Mouse (Mus musculus): Measurements from ENCODE around the gene Gm40193.

DNA sequence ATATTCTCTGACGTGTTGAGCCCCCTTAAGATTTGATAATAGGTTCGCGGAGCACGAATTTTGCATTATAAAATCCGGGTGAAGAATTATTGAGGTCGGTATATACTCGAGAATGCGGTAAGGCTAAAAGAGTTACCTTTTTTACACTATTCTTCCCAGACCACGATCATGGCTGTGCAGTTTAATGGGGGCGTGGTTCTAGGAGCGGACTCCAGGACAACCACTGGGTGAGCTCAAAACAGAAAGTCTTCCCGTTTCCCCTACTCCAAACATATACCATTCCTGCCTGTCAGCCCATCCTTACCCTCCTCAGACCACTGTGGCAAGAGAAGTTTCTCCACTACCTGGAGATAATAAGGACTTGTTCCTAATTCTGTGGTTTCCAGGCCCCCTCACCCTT lies 7.0 kb downstream of the Gm40193 start:
- TF ChIP-seq CTCF (IDR thresholded peaks at IDR 0.05; ENCODE audit: low read depth, low read length) = no peak
- no peak for TF ChIP-seq TAL1 (conservative IDR thresholded peaks at IDR 0.05; ENCODE audit: low read depth, low read length)
- TF ChIP-seq GATA1 (IDR thresholded peaks at IDR 0.05; ENCODE audit: borderline replicate concordance, low read length) = no peak
- no peak for TF ChIP-seq POLR2AphosphoS5 (IDR thresholded peaks at IDR 0.05; ENCODE audit: insufficient replicate concordance, low read depth, low read length)
- TF ChIP-seq GATA2 (IDR thresholded peaks at IDR 0.05; ENCODE audit: borderline replicate concordance, low read depth, low read length) = no peak

Data from G1E (cell line).